Mouse (Mus musculus) MEL (cell line): ENCODE measurements at regions not wholly inside any gene's neighbourhood (a gene's known extent, or its start where the extent isn't known, plus 50 kb on each side); places are given as distances from the start of the nearest gene placed in this dataset.

ENCODE experiments used
- DNase-seq: peaks from one replicate; pipeline ENCODE4 v3.0.0; 2011; ENCODE audit warnings: low read depth, low spot score
- H3K27ac ChIP-seq: 2 replicates; pipeline ENCODE4 v1.5.1; 2012; ENCODE audit warnings: low read depth, mild to moderate bottlenecking, control low read depth, low read length, moderate library complexity; ENCODE audit not compliant: control insufficient read depth
- H3K27me3 ChIP-seq, 2 experiments: fragments of 150-350 bp in 1 of 2; sonication (generic) in 1 of 2; 2 replicates each; pipeline ENCODE4 v1.6.1; 2012; ENCODE audit warnings: low read length in 2 of 2, mild to moderate bottlenecking in 2 of 2, improper control_type of control experiment in 1 of 2, moderate library complexity in 1 of 2; ENCODE audit not compliant: insufficient read depth in 2 of 2, control insufficient read depth in 1 of 2
- H3K36me3 ChIP-seq, 2 experiments: 2 replicates each; pipeline ENCODE4 v1.6.1; 2012 to 2014; ENCODE audit warnings: low read length in 2 of 2, improper control_type of control experiment in 1 of 2, inconsistent platforms in 1 of 2, mild to moderate bottlenecking in 1 of 2; ENCODE audit not compliant: insufficient read depth in 2 of 2, control insufficient read depth in 1 of 2
- H3K4me1 ChIP-seq, 2 experiments: fragments of 150-350 bp in 1 of 2; sonication (generic) in 1 of 2; 2 replicates each; pipeline ENCODE4 v1.6.1; 2012; ENCODE audit warnings: low read length in 2 of 2, improper control_type of control experiment in 1 of 2, mild to moderate bottlenecking in 1 of 2; ENCODE audit not compliant: insufficient read depth in 2 of 2, control insufficient read depth in 1 of 2
- H3K4me3 ChIP-seq, 2 experiments: fragments of 150-350 bp in 1 of 2; sonication (generic) in 1 of 2; 2 replicates each; pipeline ENCODE4 v1.5.1; 2012; ENCODE audit warnings: low read depth in 2 of 2, low read length in 2 of 2, mild to moderate bottlenecking in 2 of 2, moderate library complexity in 2 of 2, control low read depth in 1 of 2, improper control_type of control experiment in 1 of 2; ENCODE audit not compliant: control insufficient read depth in 1 of 2, insufficient read depth in 1 of 2
- H3K79me2 ChIP-seq: 2 replicates; pipeline ENCODE4 v1.6.1; 2012; ENCODE audit warnings: mild to moderate bottlenecking, low read length, moderate library complexity; ENCODE audit not compliant: control insufficient read depth, poor library complexity, insufficient read depth
- H3K9ac ChIP-seq: 2 replicates; pipeline ENCODE4 v1.6.1; 2012; ENCODE audit warnings: low read depth, mild to moderate bottlenecking, control low read depth, low read length, moderate library complexity; ENCODE audit not compliant: control insufficient read depth, poor library complexity, severe bottlenecking
- H3K9me3 ChIP-seq: fragments of 150-350 bp; sonication (generic); replicated peaks from 2 replicates; pipeline ENCODE4 v1.6.1; 2012; ENCODE audit warnings: mild to moderate bottlenecking, low read length, improper control_type of control experiment, moderate library complexity; ENCODE audit not compliant: insufficient read depth
- CHD1 ChIP-seq: IDR thresholded peaks from 2 replicates; pipeline ENCODE4 v1.6.1; 2012; ENCODE audit warnings: low read depth, mild to moderate bottlenecking, inconsistent platforms, low read length, improper control_type of control experiment
- ELF1 ChIP-seq: IDR thresholded peaks from 2 replicates; pipeline ENCODE4 v1.6.1; 2014; ENCODE audit warnings: low read depth, mild to moderate bottlenecking, inconsistent platforms, low read length, improper control_type of control experiment, moderate library complexity
- ETS1 ChIP-seq: IDR thresholded peaks from 2 replicates; pipeline ENCODE4 v1.6.1; 2012; ENCODE audit warnings: low read depth, mild to moderate bottlenecking, inconsistent platforms, low read length, improper control_type of control experiment, moderate library complexity
- JUND ChIP-seq: IDR thresholded peaks from 2 replicates; pipeline ENCODE4 v1.6.1; 2011; ENCODE audit warnings: low read depth, mild to moderate bottlenecking, improper control_type of control experiment, low read length
- KAT2A ChIP-seq: conservative IDR thresholded peaks from 2 replicates; pipeline ENCODE4 v1.6.1; 2012; ENCODE audit warnings: low read depth, low read length, improper control_type of control experiment, inconsistent platforms
- MAFK ChIP-seq: IDR thresholded peaks from 2 replicates; pipeline ENCODE4 v1.6.1; 2011; ENCODE audit warnings: low read depth, mild to moderate bottlenecking, low read length, improper control_type of control experiment, borderline replicate concordance
- MAX ChIP-seq: IDR thresholded peaks from 2 replicates; pipeline ENCODE4 v1.6.1; 2011; ENCODE audit warnings: low read length, improper control_type of control experiment
- MAZ ChIP-seq: IDR thresholded peaks from 2 replicates; pipeline ENCODE4 v1.6.1; 2012; ENCODE audit warnings: low read depth, mild to moderate bottlenecking, inconsistent platforms, low read length, improper control_type of control experiment
- MYB ChIP-seq: IDR thresholded peaks from 2 replicates; pipeline ENCODE4 v1.6.1; 2011; ENCODE audit warnings: mild to moderate bottlenecking, low read depth, low read length, improper control_type of control experiment
- MYC ChIP-seq: IDR thresholded peaks from 2 replicates; pipeline ENCODE4 v1.6.1; 2011; ENCODE audit warnings: low read depth, mild to moderate bottlenecking, low read length, improper control_type of control experiment, moderate library complexity
- NELFE ChIP-seq: IDR thresholded peaks from 2 replicates; pipeline ENCODE4 v1.6.1; 2011; ENCODE audit warnings: low read depth, low read length, improper control_type of control experiment
- POLR2A ChIP-seq, 2 experiments: IDR thresholded peaks; 2 replicates each; pipeline ENCODE4 v1.6.1; 2011 to 2012; ENCODE audit warnings: low read length in 2 of 2, mild to moderate bottlenecking in 2 of 2, control low read depth in 1 of 2, improper control_type of control experiment in 1 of 2, low read depth in 1 of 2, moderate library complexity in 1 of 2; ENCODE audit not compliant: control insufficient read depth in 1 of 2, insufficient read depth in 1 of 2, poor library complexity in 1 of 2
- RCOR1 ChIP-seq: IDR thresholded peaks from 2 replicates; pipeline ENCODE4 v1.6.1; 2012; ENCODE audit warnings: low read depth, mild to moderate bottlenecking, inconsistent platforms, low read length, improper control_type of control experiment
- SMC3 ChIP-seq: IDR thresholded peaks from 2 replicates; pipeline ENCODE4 v1.6.1; 2011; ENCODE audit warnings: low read depth, low read length, improper control_type of control experiment
- TAL1 ChIP-seq: IDR thresholded peaks from 2 replicates; pipeline ENCODE4 v1.6.1; 2012; ENCODE audit warnings: mild to moderate bottlenecking, inconsistent platforms, low read length, moderate library complexity, mixed read lengths
- TCF12 ChIP-seq: IDR thresholded peaks from 2 replicates; pipeline ENCODE4 v1.6.1; 2014; ENCODE audit warnings: low read depth, mild to moderate bottlenecking, inconsistent platforms, low read length, improper control_type of control experiment, moderate library complexity
- USF1 ChIP-seq: IDR thresholded peaks from 2 replicates; pipeline ENCODE4 v1.6.1; 2014; ENCODE audit warnings: low read depth, mild to moderate bottlenecking, inconsistent platforms, low read length, improper control_type of control experiment, moderate library complexity
- ZKSCAN1 ChIP-seq: IDR thresholded peaks from 2 replicates; pipeline ENCODE4 v1.6.1; 2012; ENCODE audit warnings: low read depth, mild to moderate bottlenecking, inconsistent platforms, low read length, improper control_type of control experiment, moderate library complexity
- ZMIZ1 ChIP-seq: IDR thresholded peaks from 2 replicates; pipeline ENCODE4 v1.6.1; 2012; ENCODE audit warnings: low read depth, mild to moderate bottlenecking, inconsistent platforms, low read length, improper control_type of control experiment, moderate library complexity

- TF ChIP-seq SMC3 (no peak), NELFE (no peak), ZKSCAN1 (no peak), MAFK (no peak), TAL1 (no peak), RCOR1 (no peak), MAX (no peak), MYC (no peak), MAZ (no peak), ELF1 (no peak), CHD1 (no peak), MYB (no peak), ZMIZ1 (no peak), TCF12 (no peak), JUND (no peak), USF1 (no peak), KAT2A (no peak), POLR2A (IDR thresholded peaks at IDR 0.05; ENCODE audit: control insufficient read depth in 1 of 2, insufficient read depth in 1 of 2, low read depth in 1 of 2, low read length in 2 of 2, poor library complexity in 1 of 2) (no peak), ETS1 (no peak)
- Histone ChIP-seq H3K4me3 (no peak overlapping the region), H3K79me2 (no peaks in the 10 kb centered on the region), H3K27me3 (no peaks in the 10 kb centered on the region), H3K36me3 (no peaks in the 10 kb centered on the region), H3K27ac (no peak overlapping the region), H3K4me1 (no peaks in the 10 kb centered on the region), H3K9ac (no peak overlapping the region), H3K9me3 (no peaks in the 10 kb centered on the region)
- DNase-seq: no peak
Observed at GRCm38 (mm10) chr5:42687176-42687575, 545.8 kb upstream of the Cpeb2 start.
